Mouse (Mus musculus) neural tube, embryonic 13.5 days (tissue): ENCODE measurements around the gene Rgr. TPM values are rescaled to one million over a fixed set of nuclear protein-coding genes. Genes with fewer than 3 reads are reported as not detected.
"Not testable (repeated sequence)": the region's sequence is repeated elsewhere in the genome, so short reads cannot be mapped to it uniquely, and the experiment has no call there.

Experiments
- ATAC-seq: fragments of 200-750 bp; cut with Nextera tagmentation; 2 replicates; pipeline ENCODE4 v1.8.0; 2017; ENCODE audit warnings: low read depth, mild to moderate bottlenecking, moderate TSS enrichment, moderate library complexity
- H3K27ac ChIP-seq: fragments of 300-500 bp; sonication (generic); replicated peaks from 2 replicates; pipeline ENCODE4 v1.5.1; 2015; ENCODE audit warnings: moderate library complexity, mild to moderate bottlenecking, inconsistent platforms
- H3K27me3 ChIP-seq: fragments of 300-500 bp; sonication (generic); 2 replicates; pipeline ENCODE4 v1.6.1; 2015; ENCODE audit warnings: mild to moderate bottlenecking, inconsistent platforms
- H3K36me3 ChIP-seq: fragments of 300-500 bp; sonication (generic); 2 replicates; pipeline ENCODE4 v1.6.1; 2015; ENCODE audit warnings: mild to moderate bottlenecking, inconsistent platforms
- H3K4me1 ChIP-seq: fragments of 300-500 bp; sonication (generic); replicated peaks from 2 replicates; pipeline ENCODE4 v1.6.1; 2015; ENCODE audit warnings: inconsistent platforms
- H3K4me2 ChIP-seq: fragments of 300-500 bp; sonication (generic); 2 replicates; pipeline ENCODE4 v1.6.1; 2015; ENCODE audit warnings: inconsistent platforms, mild to moderate bottlenecking, moderate library complexity
- H3K4me3 ChIP-seq: fragments of 300-500 bp; sonication (generic); 2 replicates; pipeline ENCODE4 v1.5.1; 2015; ENCODE audit warnings: mild to moderate bottlenecking, inconsistent platforms
- H3K9ac ChIP-seq: fragments of 300-500 bp; sonication (generic); 2 replicates; pipeline ENCODE4 v1.6.1; 2015; ENCODE audit warnings: moderate library complexity, mild to moderate bottlenecking, inconsistent platforms
- H3K9me3 ChIP-seq: fragments of 300-500 bp; sonication (generic); 2 replicates; pipeline ENCODE4 v1.6.1; 2016; ENCODE audit warnings: inconsistent platforms
- WGBS: fragments of 180-500 bp; shearing (Covaris S2); methylation state at CpG from one replicate; pipeline ENCODE4 v1.1.7; 2015; 5-methylcytosine and 5-hydroxymethylcytosine counted together
- polyA plus RNA-seq: library from polyadenylated mRNA; unstranded; fragments of >200 nt; fragmentation: Nextera tagmentation; extraction: Ambion mirVana; gene quantifications from 2 replicates; pipeline ENCODE4 v1.2.1, GENCODE M21; 2015

The Rgr gene
- polyA plus RNA-seq, 1 experiment from 2014 or later, result not detected

- no peak overlapping the region for H3K27ac ChIP-seq
Observed at GRCm38 (mm10) chr14:37032481-37033104, 16.2 kb downstream of the Rgr start.

GRCm38 (mm10) chr14:37028555-37028954, 20.2 kb downstream of the Rgr start:
- no peak for ATAC-seq
- WGBS, result 79% methylated on average over 3 of the region's 3 CpGs
- Histone ChIP-seq H3K9ac (no peak overlapping the region), H3K4me3 (no peak overlapping the region), H3K27ac (no peak overlapping the region), H3K27me3 (no peaks in the 10 kb centered on the region), H3K36me3 (no peaks in the 10 kb centered on the region), H3K9me3 (no peaks in the 10 kb centered on the region), H3K4me1 (peaks cover 6% of the 10 kb centered on the region; the same call in 1 of the 2 replicates), H3K4me2 (no peak overlapping the region)

More at GRCm38 (mm10) chr14:37032481-37033104, 16.2 kb downstream of the Rgr start:
- H3K9ac ChIP-seq, result no peak overlapping the region
- no peak overlapping the region for H3K4me3 ChIP-seq
- H3K4me1 ChIP-seq, result peaks cover 6% of the 10 kb centered on the region; the same call in 1 of the 2 replicates
- ATAC-seq, result peak; percentile 69
- H3K36me3 ChIP-seq, result no peaks in the 10 kb centered on the region
- 64% methylated on average over 11 of the region's 11 CpGs for WGBS
- H3K27me3 ChIP-seq, result no peaks in the 10 kb centered on the region
- no peaks in the 10 kb centered on the region for H3K9me3 ChIP-seq
- no peak overlapping the region for H3K4me2 ChIP-seq

GRCm38 (mm10) chr14:37027951-37028350, 20.8 kb downstream of the Rgr start:
- Histone ChIP-seq H3K27me3 (no peaks in the 10 kb centered on the region), H3K36me3 (no peaks in the 10 kb centered on the region), H3K9me3 (no peaks in the 10 kb centered on the region), H3K4me1 (peaks cover 6% of the 10 kb centered on the region; the same call in 1 of the 2 replicates), H3K4me3 (no peak overlapping the region), H3K4me2 (no peak overlapping the region), H3K9ac (no peak overlapping the region), H3K27ac (no peak overlapping the region)
- ATAC-seq, result no peak
- WGBS, result 97% methylated on average over 3 of the region's 3 CpGs

- WGBS, result 84% methylated on average over 4 of the region's 4 CpGs
- Histone ChIP-seq H3K27ac (no peak overlapping the region), H3K4me2 (no peak overlapping the region), H3K4me1 (peaks cover 2% of the 10 kb centered on the region; the same call in 1 of the 2 replicates), H3K9me3 (no peaks in the 10 kb centered on the region), H3K9ac (no peak overlapping the region), H3K4me3 (no peak overlapping the region), H3K27me3 (no peaks in the 10 kb centered on the region), H3K36me3 (no peaks in the 10 kb centered on the region)
- no peak for ATAC-seq
Observed at GRCm38 (mm10) chr14:37027248-37027933, 21.4 kb downstream of the Rgr start.

- Histone ChIP-seq H3K9me3 (no peaks in the 10 kb centered on the region), H3K4me1 (peaks cover 12% of the 10 kb centered on the region), H3K27me3 (no peaks in the 10 kb centered on the region), H3K4me2 (no peak overlapping the region), H3K36me3 (no peaks in the 10 kb centered on the region), H3K4me3 (no peak overlapping the region), H3K9ac (no peak overlapping the region), H3K27ac (no peak overlapping the region)
- no peak for ATAC-seq
- 42% methylated on average over 5 of the region's 5 CpGs for WGBS
Observed at GRCm38 (mm10) chr14:37015894-37016293, 32.9 kb downstream of the Rgr start.

- Histone ChIP-seq H3K9ac (no peak overlapping the region), H3K9me3 (no peaks in the 10 kb centered on the region), H3K27ac (no peak overlapping the region), H3K36me3 (no peaks in the 10 kb centered on the region), H3K4me1 (peaks cover 12% of the 10 kb centered on the region), H3K27me3 (no peaks in the 10 kb centered on the region), H3K4me2 (no peak overlapping the region), H3K4me3 (no peak overlapping the region)
- WGBS, result 50% methylated on average over 3 of the region's 3 CpGs
- peak; percentile 27; the same call in 1 of the 2 replicates for ATAC-seq
Observed at GRCm38 (mm10) chr14:37013644-37014043, 35.1 kb downstream of the Rgr start.

GRCm38 (mm10) chr14:37009686-37010085, 39.1 kb downstream of the Rgr start:
- WGBS, result 94% methylated on average over 2 of the region's 2 CpGs

GRCm38 (mm10) chr14:37006489-37006888, 42.3 kb downstream of the Rgr start:
- Histone ChIP-seq H3K36me3 (no peaks in the 10 kb centered on the region), H3K27ac (no peak overlapping the region), H3K27me3 (no peaks in the 10 kb centered on the region), H3K4me3 (no peak overlapping the region), H3K9ac (no peak overlapping the region), H3K4me2 (no peak overlapping the region), H3K4me1 (peaks cover 10% of the 10 kb centered on the region), H3K9me3 (no peaks in the 10 kb centered on the region)
- ATAC-seq, result no peak
- WGBS, result 76% methylated on average over 8 of the region's 8 CpGs

More at GRCm38 (mm10) chr14:37009686-37010085, 39.1 kb downstream of the Rgr start:
- Histone ChIP-seq H3K9ac (no peak overlapping the region), H3K36me3 (no peaks in the 10 kb centered on the region), H3K9me3 (no peaks in the 10 kb centered on the region), H3K4me3 (no peak overlapping the region), H3K4me1 (peaks cover 22% of the 10 kb centered on the region), H3K27me3 (no peaks in the 10 kb centered on the region), H3K4me2 (no peak overlapping the region), H3K27ac (no peak overlapping the region)
- ATAC-seq, result no peak

- Histone ChIP-seq H3K27me3 (no peaks in the 10 kb centered on the region), H3K9ac (no peak overlapping the region), H3K4me2 (no peak overlapping the region), H3K36me3 (no peaks in the 10 kb centered on the region), H3K4me1 (peaks cover 10% of the 10 kb centered on the region), H3K4me3 (no peak overlapping the region), H3K9me3 (no peaks in the 10 kb centered on the region), H3K27ac (no peak overlapping the region)
- ATAC-seq, result no peak
- WGBS, result 30% methylated on average over 3 of the region's 3 CpGs
Observed at GRCm38 (mm10) chr14:37005865-37006264, 42.9 kb downstream of the Rgr start.

GRCm38 (mm10) chr14:37003431-37004095, 45.2 kb downstream of the Rgr start:
- H3K27ac ChIP-seq, result no peak overlapping the region
- WGBS, result 82% methylated on average over 8 of the region's 8 CpGs
- H3K36me3 ChIP-seq, result no peaks in the 10 kb centered on the region
- no peak overlapping the region for H3K4me2 ChIP-seq
- H3K9me3 ChIP-seq, result no peaks in the 10 kb centered on the region
- H3K9ac ChIP-seq, result no peak overlapping the region
- no peak overlapping the region for H3K4me3 ChIP-seq
- no peaks in the 10 kb centered on the region for H3K27me3 ChIP-seq
- peaks cover 10% of the 10 kb centered on the region for H3K4me1 ChIP-seq
- no peak for ATAC-seq

- ATAC-seq, result no peak
- no peak overlapping the region for H3K4me3 ChIP-seq
- H3K27me3 ChIP-seq, result no peaks in the 10 kb centered on the region
- H3K9me3 ChIP-seq, result no peaks in the 10 kb centered on the region
- H3K4me1 ChIP-seq, result peaks cover 10% of the 10 kb centered on the region
- no peaks in the 10 kb centered on the region for H3K36me3 ChIP-seq
- no peak overlapping the region for H3K27ac ChIP-seq
- 49% methylated on average over 2 of the region's 2 CpGs for WGBS
- H3K9ac ChIP-seq, result no peak overlapping the region
- H3K4me2 ChIP-seq, result no peak overlapping the region
Observed at GRCm38 (mm10) chr14:37002852-37003251, 45.9 kb downstream of the Rgr start.

GRCm38 (mm10) chr14:37000780-37001179, 48.0 kb downstream of the Rgr start:
- H3K36me3 ChIP-seq, H3K4me1 ChIP-seq, H3K9me3 ChIP-seq, H3K9ac ChIP-seq, ATAC-seq, H3K4me3 ChIP-seq, H3K27ac ChIP-seq, H3K27me3 ChIP-seq, H3K4me2 ChIP-seq: not testable (repeated sequence)
- WGBS, result 78% methylated on average over 6 of the region's 6 CpGs
